Mouse (Mus musculus) lung, postnatal 0 days (tissue): ENCODE results near the gene Zbed5. TPM values are rescaled to one million over a fixed set of nuclear protein-coding genes. Genes with fewer than 3 reads are reported as not detected.
A peak's percentile ranks its signal among the peaks of the same experiment; 100 is the strongest.

Source experiments
- ATAC-seq: fragments of 200-750 bp; cut with Nextera tagmentation; 2 replicates; pipeline ENCODE4 v1.8.0; 2017; ENCODE audit warnings: moderate library complexity
- DNase-seq: peaks from one replicate; pipeline ENCODE4 v3.0.0-alpha.2; 2016; ENCODE audit warnings: low spot score
- H3K27ac ChIP-seq: fragments of 300-500 bp; sonication (generic); 2 replicates; pipeline ENCODE4 v1.5.1; 2014; ENCODE audit warnings: antibody characterized with exemption, mild to moderate bottlenecking, low read length, mixed read lengths
- H3K27me3 ChIP-seq: fragments of 300-500 bp; sonication (generic); replicated peaks from 2 replicates; pipeline ENCODE4 v1.6.1; 2014; ENCODE audit warnings: low read length, mixed read lengths; ENCODE audit not compliant: insufficient read depth
- H3K36me3 ChIP-seq: fragments of 300-500 bp; sonication (generic); 2 replicates; pipeline ENCODE4 v1.6.1; 2014; ENCODE audit warnings: low read length, mixed read lengths; ENCODE audit not compliant: insufficient read depth
- H3K4me1 ChIP-seq: fragments of 300-500 bp; sonication (generic); 2 replicates; pipeline ENCODE4 v1.6.1; 2014; ENCODE audit warnings: antibody characterized with exemption, low read depth, low read length, mixed read lengths; ENCODE audit not compliant: insufficient read depth
- H3K4me2 ChIP-seq: fragments of 300-500 bp; sonication (generic); replicated peaks from 2 replicates; pipeline ENCODE4 v1.6.1; 2014; ENCODE audit warnings: low read depth, mild to moderate bottlenecking, low read length, moderate library complexity, mixed read lengths
- H3K4me3 ChIP-seq: fragments of 300-500 bp; sonication (generic); 2 replicates; pipeline ENCODE4 v1.5.1; 2014; ENCODE audit warnings: low read depth, low read length
- H3K9ac ChIP-seq: fragments of 300-500 bp; sonication (generic); replicated peaks from 2 replicates; pipeline ENCODE4 v1.6.1; 2014; ENCODE audit warnings: low read depth, mild to moderate bottlenecking
- H3K9me3 ChIP-seq: fragments of 300-500 bp; sonication (generic); 2 replicates; pipeline ENCODE4 v1.6.1; 2016; ENCODE audit warnings: low read length, mixed read lengths
- CTCF ChIP-seq: IDR thresholded peaks from 2 replicates; pipeline ENCODE4 v1.5.1; 2016; ENCODE audit warnings: antibody characterized with exemption, mild to moderate bottlenecking
- EP300 ChIP-seq: IDR thresholded peaks from 2 replicates; pipeline ENCODE4 v1.6.1; 2016; ENCODE audit warnings: antibody characterized with exemption, mild to moderate bottlenecking, control low read depth
- WGBS: fragments of 180-500 bp; shearing (Covaris S2); extraction: QIAGEN DNeasy Blood & Tissue Kit; methylation state at CpG from one replicate; pipeline ENCODE4 v1.1.7; 2014; 5-methylcytosine and 5-hydroxymethylcytosine counted together
- polyA plus RNA-seq: library from polyadenylated mRNA; unstranded; fragments of >200 nt; fragmentation: Nextera tagmentation; extraction: Ambion mirVana; gene quantifications from 2 replicates; pipeline ENCODE4 v1.2.1, GENCODE M21; 2015

The Zbed5 gene
- polyA plus RNA-seq, 1 experiment from 2014 or later = 2.7 TPM

DNA sequence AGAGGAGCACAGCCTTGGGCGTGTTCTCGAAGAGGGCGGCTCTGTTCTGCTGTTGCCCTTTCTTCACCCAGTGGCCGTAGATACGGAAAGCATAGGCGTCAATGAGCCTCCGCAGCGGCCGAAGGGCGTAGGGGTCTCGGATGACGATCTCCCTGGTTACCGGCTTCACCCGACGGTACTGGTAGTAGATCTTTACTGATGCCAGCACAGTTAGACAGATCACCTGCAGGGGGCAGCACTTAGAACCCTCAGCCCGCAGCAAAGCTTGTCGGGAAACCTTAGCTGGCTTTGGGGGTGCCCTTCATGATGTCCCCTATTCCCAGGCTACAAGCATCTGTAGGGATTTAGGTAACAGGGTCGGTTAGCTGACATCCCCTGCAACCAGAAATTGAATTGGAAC is 31.1 kb upstream of the Zbed5 start:
- no peak for TF ChIP-seq EP300
- TF ChIP-seq CTCF = peak; percentile 59
- 10% methylated on average over 18 of the region's 18 CpGs for WGBS
- H3K4me3 ChIP-seq = no peak overlapping the region
- no peak overlapping the region for H3K27ac ChIP-seq
- H3K9ac ChIP-seq = no peak overlapping the region
- no peaks in the 10 kb centered on the region; the same call in 1 of the 2 replicates for H3K36me3 ChIP-seq
- H3K9me3 ChIP-seq = no peaks in the 10 kb centered on the region
- ATAC-seq = no peak
- no peak overlapping the region for H3K4me2 ChIP-seq
- DNase-seq = peak; percentile 34
- H3K27me3 ChIP-seq = no peaks in the 10 kb centered on the region
- no peaks in the 10 kb centered on the region for H3K4me1 ChIP-seq

GRCm38 (mm10) chr5:129865841-129866240 is 29.7 kb upstream of the Zbed5 start:
- H3K4me3 ChIP-seq = no peak overlapping the region
- H3K4me1 ChIP-seq = no peaks in the 10 kb centered on the region
- TF ChIP-seq CTCF (no peak), EP300 (no peak)
- H3K9me3 ChIP-seq = no peaks in the 10 kb centered on the region
- 78% methylated on average over 12 of the region's 12 CpGs for WGBS
- H3K27me3 ChIP-seq = no peaks in the 10 kb centered on the region
- H3K4me2 ChIP-seq = no peak overlapping the region
- no peak overlapping the region for H3K9ac ChIP-seq
- no peaks in the 10 kb centered on the region; the same call in 1 of the 2 replicates for H3K36me3 ChIP-seq
- ATAC-seq (no peak), DNase-seq (no peak)
- no peak overlapping the region for H3K27ac ChIP-seq

- Histone ChIP-seq H3K4me3 (no peak overlapping the region), H3K27ac (no peak overlapping the region)
- 87% methylated on average over 19 of the region's 19 CpGs for WGBS
Observed at GRCm38 (mm10) chr5:129869238-129869995, 26.1 kb upstream of the Zbed5 start.

DNA sequence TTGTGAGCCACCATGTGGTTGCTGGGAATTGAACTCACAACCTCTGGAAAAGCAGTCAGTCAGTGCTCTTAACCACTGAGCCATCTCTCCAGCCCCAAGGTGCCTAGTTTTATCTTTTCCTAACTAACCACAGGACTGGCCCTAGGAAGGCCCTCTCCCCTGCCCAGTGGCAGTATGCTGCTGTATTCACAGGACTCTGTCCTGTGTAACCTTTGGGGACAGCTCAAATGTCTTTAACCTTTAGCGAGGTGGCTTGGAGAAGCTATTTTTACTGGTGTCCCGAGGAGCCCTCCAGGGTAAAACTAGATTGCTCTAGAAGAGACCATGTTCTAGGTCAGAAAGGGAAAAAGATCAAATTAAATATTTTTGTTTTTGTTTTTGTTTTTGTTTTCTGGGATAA is 24.3 kb upstream of the Zbed5 start:
- no peak overlapping the region for H3K9ac ChIP-seq
- TF ChIP-seq EP300 (no peak), CTCF (no peak)
- no peak overlapping the region for H3K4me3 ChIP-seq
- no peak overlapping the region for H3K27ac ChIP-seq
- H3K4me2 ChIP-seq = no peak overlapping the region
- DNase-seq (no peak), ATAC-seq (no peak)
- H3K4me1 ChIP-seq = no peaks in the 10 kb centered on the region
- no peaks in the 10 kb centered on the region for H3K27me3 ChIP-seq
- H3K36me3 ChIP-seq = no peaks in the 10 kb centered on the region
- no peaks in the 10 kb centered on the region for H3K9me3 ChIP-seq
- WGBS = 79% methylated on average over 2 of the region's 2 CpGs

More at GRCm38 (mm10) chr5:129869238-129869995, 26.1 kb upstream of the Zbed5 start:
- Histone ChIP-seq H3K4me2 (no peak overlapping the region), H3K27me3 (no peaks in the 10 kb centered on the region), H3K36me3 (no peaks in the 10 kb centered on the region), H3K9me3 (no peaks in the 10 kb centered on the region), H3K9ac (no peak overlapping the region), H3K4me1 (no peaks in the 10 kb centered on the region)
- TF ChIP-seq EP300 (no peak), CTCF (no peak)
- DNase-seq = no peak
- no peak for ATAC-seq

GRCm38 (mm10) chr5:129873942-129874341 is 21.6 kb upstream of the Zbed5 start:
- ATAC-seq = no peak
- no peak for DNase-seq
- WGBS = 82% methylated on average over 12 of the region's 12 CpGs
- Histone ChIP-seq H3K27ac (no peak overlapping the region), H3K9ac (no peak overlapping the region), H3K4me3 (no peak overlapping the region), H3K27me3 (no peaks in the 10 kb centered on the region), H3K4me1 (no peaks in the 10 kb centered on the region), H3K9me3 (no peaks in the 10 kb centered on the region), H3K4me2 (no peak overlapping the region), H3K36me3 (no peaks in the 10 kb centered on the region)
- TF ChIP-seq CTCF (no peak), EP300 (no peak)

GRCm38 (mm10) chr5:129875098-129875497 is 20.4 kb upstream of the Zbed5 start:
- DNase-seq (no peak), ATAC-seq (no peak)
- Histone ChIP-seq H3K4me3 (no peak overlapping the region), H3K36me3 (0 out of 2 replicates have a peak, but pooled peaks cover under 1% of the 10 kb centered on the region), H3K9me3 (no peaks in the 10 kb centered on the region), H3K4me2 (no peak overlapping the region), H3K27ac (no peak overlapping the region), H3K4me1 (no peaks in the 10 kb centered on the region), H3K27me3 (no peaks in the 10 kb centered on the region), H3K9ac (no peak overlapping the region)
- TF ChIP-seq CTCF (no peak), EP300 (no peak)
- WGBS = 70% methylated on average over 11 of the region's 11 CpGs
